Mouse (Mus musculus): ENCODE data around the gene Pygl. TPM values are rescaled to one million over a fixed set of nuclear protein-coding genes. Genes with fewer than 3 reads are reported as not detected.

The Pygl gene
- polyA plus RNA-seq, 1 experiment from 2014 or later, result 25.0 TPM

GRCm38 (mm10) chr12:70140993-70141576 lies 90.2 kb downstream of the Pygl start:
- Histone ChIP-seq H3K36me3 (ENCODE audit: control insufficient read depth, insufficient read depth, low read length) (no peaks in the 10 kb centered on the region), H3K27ac (ENCODE audit: low read depth) (no peak overlapping the region), H3K4me1 (replicated peaks; ENCODE audit: control insufficient read depth, insufficient read depth, low read length) (peaks cover 8% of the 10 kb centered on the region; the same call in 1 of the 2 replicates), H3K9ac (ENCODE audit: low read length) (no peak overlapping the region), H3K27me3 (replicated peaks; ENCODE audit: control insufficient read depth, insufficient read depth, low read length) (no peaks in the 10 kb centered on the region), H3K9me3 (ENCODE audit: control insufficient read depth, low read length) (no peaks in the 10 kb centered on the region), H3K4me3 (ENCODE audit: low read depth, low read length) (no peak overlapping the region), H3K4me2 (ENCODE audit: low read length) (no peak overlapping the region)
- WGBS, result 80% methylated on average over 5 of the region's 5 CpGs
- DNase-seq (ENCODE audit: low spot score), result no peak
- no peak for ATAC-seq (replicated peaks; ENCODE audit: low FRiP score, low TSS enrichment, low read depth)

Other genes with a start within 250 kb of the Pygl start
- gene Sav1, start 244.5 kb downstream of the Pygl start, polyA plus RNA-seq (2014; fragmentation: Nextera tagmentation; extraction: Ambion mirVana), result 4.1 and 6.6 TPM in 2 replicates
- gene Nin, start 117.8 kb downstream of the Pygl start, polyA plus RNA-seq (2014; fragmentation: Nextera tagmentation; extraction: Ambion mirVana), result 18.5 and 21.2 TPM in 2 replicates
- gene Abhd12b, start 77.3 kb downstream of the Pygl start, polyA plus RNA-seq (2014; fragmentation: Nextera tagmentation; extraction: Ambion mirVana), result 0.49 and 0.71 TPM in 2 replicates
- gene Trim9, start 116.1 kb upstream of the Pygl start, polyA plus RNA-seq (2014; fragmentation: Nextera tagmentation; extraction: Ambion mirVana), result 1.5 and 1.6 TPM in 2 replicates
- gene Tmx1, start 221.6 kb upstream of the Pygl start, polyA plus RNA-seq (2014; fragmentation: Nextera tagmentation; extraction: Ambion mirVana), result 68.6 and 78.0 TPM in 2 replicates